Mouse (Mus musculus): ENCODE data around the gene Runx1.

DNA sequence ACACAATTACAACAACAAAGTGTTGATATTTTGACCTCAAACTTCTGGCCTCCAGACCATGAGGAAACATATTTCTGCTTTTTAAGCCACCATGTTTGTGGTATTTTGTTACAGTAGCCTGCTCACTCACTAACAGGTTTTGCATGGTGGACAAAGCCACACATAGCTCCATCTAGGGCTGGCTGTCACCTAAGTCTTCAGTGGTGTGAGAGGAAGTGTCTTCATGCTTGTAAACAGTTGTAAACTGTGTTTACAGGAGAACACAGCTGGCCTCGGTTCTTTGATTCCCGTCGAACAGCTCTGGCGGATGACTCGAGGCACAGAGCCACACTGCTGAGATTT is 4.4 kb downstream of the Runx1 start:
- TF ChIP-seq CTCF (IDR thresholded peaks at IDR 0.05; ENCODE audit: control insufficient read depth, insufficient read depth, low read length) = no peak
- no peak for TF ChIP-seq POLR2A (IDR thresholded peaks at IDR 0.05; ENCODE audit: borderline replicate concordance, control insufficient read depth, low read depth, low read length)
